Mouse (Mus musculus): ENCODE measurements around the gene Notch4.

DNA sequence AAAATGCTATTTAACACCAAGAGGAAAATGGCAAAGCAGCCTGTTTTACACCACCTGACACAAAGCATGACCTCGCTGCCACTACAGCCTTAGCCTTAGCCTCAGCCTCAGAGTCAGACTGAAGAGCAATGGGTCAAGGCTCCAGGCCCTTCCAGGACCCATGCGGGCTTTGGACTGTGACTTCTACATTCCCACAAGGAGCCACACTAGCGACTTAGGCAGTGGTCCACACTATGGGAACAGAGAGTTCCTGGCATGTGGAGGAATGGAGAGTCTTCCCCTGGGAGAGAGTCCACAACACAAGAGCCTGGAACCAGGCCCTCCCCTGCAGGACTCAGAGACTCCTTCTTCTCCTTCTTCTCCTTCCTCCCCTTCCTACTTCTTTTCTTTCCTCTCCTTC lies 31.4 kb upstream of the Notch4 start:
- no peak for TF ChIP-seq EP300 (IDR thresholded peaks at IDR 0.05; ENCODE audit: low read depth)
- TF ChIP-seq CTCF (IDR thresholded peaks at IDR 0.05; ENCODE audit: low read depth) = no peak
